Mouse (Mus musculus) spleen, adult 2 months (tissue): ENCODE results near the gene Snrpc. TPM values are rescaled to one million over a fixed set of nuclear protein-coding genes. Genes with fewer than 3 reads are reported as not detected.
A peak's percentile ranks its signal among the peaks of the same experiment; 100 is the strongest.

Experiments
- DNase-seq, 2 experiments: peaks; one replicate each; pipeline versions ENCODE4 v3.0.0 to v3.0.0-alpha.2; 2012 to 2021; ENCODE audit warnings: low spot score in 2 of 2, low read depth in 1 of 2
- H3K27ac ChIP-seq: fragments of 200-500 bp; 2 replicates; pipeline ENCODE4 v1.5.1; 2012; ENCODE audit warnings: low read length, inconsistent platforms; ENCODE audit not compliant: insufficient read depth
- H3K27me3 ChIP-seq: fragments of 200-500 bp; 2 replicates; pipeline ENCODE4 v1.6.1; 2012; ENCODE audit warnings: mild to moderate bottlenecking, moderate library complexity, low read length, inconsistent platforms; ENCODE audit not compliant: control insufficient read depth, insufficient read depth
- H3K36me3 ChIP-seq: fragments of 200-500 bp; 2 replicates; pipeline ENCODE4 v1.6.1; 2012; ENCODE audit warnings: mild to moderate bottlenecking, low read length, inconsistent platforms; ENCODE audit not compliant: control insufficient read depth, insufficient read depth
- H3K4me1 ChIP-seq: fragments of 200-500 bp; 2 replicates; pipeline ENCODE4 v1.6.1; 2011; ENCODE audit warnings: inconsistent platforms; ENCODE audit not compliant: control insufficient read depth, insufficient read depth, insufficient read length
- H3K4me3 ChIP-seq: fragments of 200-500 bp; 2 replicates; pipeline ENCODE4 v1.5.1; 2011; ENCODE audit warnings: mild to moderate bottlenecking, inconsistent platforms; ENCODE audit not compliant: insufficient read depth, insufficient read length; ENCODE audit errors: extremely low read depth
- CTCF ChIP-seq: fragments of 200-500 bp; IDR thresholded peaks from 2 replicates; pipeline ENCODE4 v1.5.1; 2011; ENCODE audit warnings: mild to moderate bottlenecking, inconsistent platforms; ENCODE audit not compliant: insufficient read depth, insufficient read length, insufficient replicate concordance; ENCODE audit errors: extremely low read depth
- POLR2A ChIP-seq: fragments of 200-500 bp; IDR thresholded peaks from 2 replicates; pipeline ENCODE4 v1.6.1; 2011; ENCODE audit warnings: low read depth, low read length, inconsistent platforms
- WGBS: fragments of 180-500 bp; shearing (Covaris S2); methylation state at CpG from one replicate; pipeline ENCODE4 v1.1.7; 2018; 5-methylcytosine and 5-hydroxymethylcytosine counted together
- polyA plus RNA-seq: library from polyadenylated mRNA; depleted of rRNA; stranded (reverse); fragments of >200 nt; gene quantifications from 2 replicates; pipeline ENCODE4 v1.2.3, GENCODE M21; 2012

Gene Snrpc
- polyA plus RNA-seq, 1 experiment: 63.5 TPM

DNA sequence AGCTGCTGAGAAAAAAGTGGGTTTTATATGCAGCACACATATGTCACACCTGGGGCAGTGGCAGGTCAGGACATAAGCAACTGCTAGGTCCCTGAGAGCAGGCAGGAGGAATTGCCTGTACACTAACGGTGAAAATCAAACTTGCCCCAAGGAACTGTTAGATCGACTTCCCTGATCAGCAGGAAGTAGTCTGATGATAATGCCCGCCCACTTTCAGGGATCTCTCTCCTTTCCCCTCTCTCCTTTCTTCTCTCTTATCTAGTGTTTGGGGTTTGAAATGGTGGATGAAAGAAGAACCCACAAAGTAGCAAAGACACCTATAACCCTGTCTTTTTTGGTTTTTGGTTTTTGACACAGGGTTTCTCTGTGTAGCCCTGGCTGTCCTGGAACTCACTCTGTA lies 12.4 kb upstream of the Snrpc start:
- peak in 1 of 2 experiments; percentile 13 for DNase-seq
- 6% methylated on average over 3 of the region's 3 CpGs for WGBS
- no peak for TF ChIP-seq CTCF
- TF ChIP-seq POLR2A: no peak; the same call in 1 of the 2 replicates
- Histone ChIP-seq H3K36me3 (no peaks in the 10 kb centered on the region), H3K27me3 (no peaks in the 10 kb centered on the region), H3K27ac (peak overlapping the region; percentile 95), H3K4me3 (peak overlapping the region; percentile 35; the same call in 1 of the 2 replicates), H3K4me1 (peaks cover 16% of the 10 kb centered on the region; the same call in 1 of the 2 replicates)

DNA sequence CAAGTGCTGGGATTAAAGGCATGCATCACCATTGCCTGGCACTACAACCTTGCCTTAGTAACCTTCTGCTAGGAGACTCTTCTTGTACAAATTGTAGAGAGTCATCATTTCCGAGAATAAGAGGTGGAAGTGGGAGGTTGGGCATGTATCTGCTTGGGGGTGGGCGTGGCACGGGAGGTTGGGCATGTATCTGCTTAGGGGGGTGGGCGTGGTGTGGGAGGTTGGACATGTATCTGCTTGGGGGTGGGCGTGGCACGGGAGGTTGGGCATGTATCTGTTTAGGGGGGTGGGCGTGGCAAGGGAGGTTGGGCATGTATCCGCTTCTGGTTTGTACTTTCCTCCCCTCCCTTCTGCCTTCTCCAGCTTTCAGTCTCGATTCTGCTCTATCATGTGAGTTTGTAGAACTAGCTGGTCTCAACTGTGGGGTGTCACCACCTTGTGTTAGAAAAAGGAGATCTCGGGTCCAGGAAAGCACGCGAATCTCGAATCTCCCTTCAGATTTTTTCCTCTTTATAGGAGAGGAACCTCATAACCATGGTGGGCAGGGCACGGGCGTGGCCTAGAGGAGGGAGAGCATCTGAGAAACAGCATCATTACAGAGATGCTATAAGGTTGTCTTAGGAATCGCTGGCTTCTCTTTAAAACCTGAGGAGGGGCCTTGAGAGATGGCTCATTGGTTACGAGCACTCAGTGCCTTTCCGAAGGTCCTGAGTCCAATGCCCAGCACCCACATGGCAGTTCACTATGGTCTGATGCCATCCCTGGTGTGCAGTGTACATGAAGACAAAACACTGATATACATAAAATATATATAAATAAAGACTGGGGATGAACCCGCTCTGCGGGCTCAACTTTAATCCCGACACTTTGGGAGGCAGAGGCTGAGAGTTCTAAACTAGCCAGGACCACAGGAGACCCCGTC lies 11.7 kb upstream of the Snrpc start:
- 1% methylated on average over 22 of the region's 22 CpGs for WGBS
- Histone ChIP-seq H3K27me3 (no peaks in the 10 kb centered on the region), H3K36me3 (no peaks in the 10 kb centered on the region), H3K27ac (peak overlapping the region; percentile 96), H3K4me1 (peaks cover 14% of the 10 kb centered on the region; the same call in 1 of the 2 replicates), H3K4me3 (peak overlapping the region; percentile 59)
- DNase-seq: peak; percentile 91 to 95
- TF ChIP-seq CTCF (no peak), POLR2A (no peak; the same call in 1 of the 2 replicates)

DNA sequence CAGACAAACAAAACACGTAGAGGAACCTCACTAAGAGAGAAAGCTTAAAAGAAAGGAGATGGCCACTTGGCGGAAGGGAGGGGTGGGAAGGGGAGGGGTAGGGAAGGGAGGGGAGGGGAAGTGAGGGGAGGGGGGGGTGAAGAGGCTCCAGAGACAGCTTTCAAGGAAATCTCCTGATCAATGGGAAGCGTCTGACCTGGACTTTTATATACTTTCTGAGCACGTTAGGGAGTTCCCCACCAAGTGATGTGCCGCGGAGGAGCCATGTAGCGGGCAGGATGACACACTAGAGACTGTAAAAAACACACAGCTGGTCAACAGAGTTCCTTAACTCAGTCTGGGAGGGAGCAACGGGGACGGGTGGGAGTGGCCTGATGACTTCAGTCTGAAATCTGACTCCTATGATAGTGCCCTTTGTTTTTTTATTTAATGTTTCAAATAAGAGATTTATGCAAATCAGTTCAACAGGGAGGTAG lies 11.0 kb upstream of the Snrpc start:
- Histone ChIP-seq H3K27ac (peak overlapping the region; percentile 96), H3K36me3 (no peaks in the 10 kb centered on the region), H3K4me1 (peaks cover 10% of the 10 kb centered on the region; the same call in 1 of the 2 replicates), H3K4me3 (peak overlapping the region; percentile 59; the same call in 1 of the 2 replicates), H3K27me3 (no peaks in the 10 kb centered on the region)
- DNase-seq: peak in 1 of 2 experiments; percentile 50
- no peak for TF ChIP-seq POLR2A
- no peak for TF ChIP-seq CTCF
- WGBS: under 1% methylated on average over 8 of the region's 9 CpGs

DNA sequence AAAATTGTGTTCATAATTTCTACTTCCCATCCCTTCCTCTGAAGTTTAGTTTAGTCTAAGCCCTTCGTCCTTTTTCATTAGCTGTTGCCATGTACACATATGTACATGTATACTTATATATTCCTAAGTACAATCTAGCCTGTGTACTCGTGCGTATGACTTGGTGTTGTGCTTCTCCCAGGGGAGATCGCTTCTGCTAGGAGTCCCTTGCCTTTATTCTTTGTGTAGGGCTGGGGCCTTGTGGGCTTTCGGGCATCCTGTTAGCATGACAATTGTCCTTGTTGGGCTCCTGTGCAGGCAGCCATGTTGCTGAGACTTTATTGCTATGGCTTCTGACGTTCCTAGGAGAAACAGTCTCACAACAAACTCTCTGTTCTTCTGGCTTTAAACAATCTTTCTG lies 10.4 kb upstream of the Snrpc start:
- no peak for DNase-seq
- peak overlapping the region; percentile 56; the same call in 1 of the 2 replicates for H3K27ac ChIP-seq
- H3K4me3 ChIP-seq: no peak overlapping the region
- H3K36me3 ChIP-seq: no peaks in the 10 kb centered on the region
- TF ChIP-seq POLR2A (no peak), CTCF (no peak)
- peaks cover 10% of the 10 kb centered on the region; the same call in 1 of the 2 replicates for H3K4me1 ChIP-seq
- WGBS: 37% methylated on average over 6 of the region's 6 CpGs
- no peaks in the 10 kb centered on the region for H3K27me3 ChIP-seq

DNA sequence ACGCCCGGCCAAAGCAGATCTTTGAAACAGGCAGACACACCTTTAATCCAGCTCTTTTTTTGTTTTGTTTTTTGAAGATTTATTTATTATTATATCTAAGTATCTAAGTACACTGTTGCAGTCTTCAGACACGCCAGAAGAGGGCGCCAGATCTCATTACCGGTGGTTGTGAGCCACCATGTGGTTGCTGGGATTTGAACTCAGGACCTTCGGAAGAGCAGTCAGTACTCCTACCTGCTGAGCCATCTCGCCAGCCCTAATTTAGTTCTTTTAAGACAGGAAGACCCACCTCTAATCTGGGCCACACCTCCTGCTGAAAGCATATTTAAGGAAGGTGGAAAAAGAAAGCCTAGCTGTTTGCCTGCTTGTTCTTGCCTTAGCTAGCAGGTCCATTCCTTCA lies 7.5 kb upstream of the Snrpc start:
- no peak; the same call in 1 of the 2 replicates for TF ChIP-seq CTCF
- peaks cover 6% of the 10 kb centered on the region; the same call in 1 of the 2 replicates for H3K4me1 ChIP-seq
- H3K4me3 ChIP-seq: no peak overlapping the region
- H3K27me3 ChIP-seq: no peaks in the 10 kb centered on the region
- WGBS: 53% methylated on average over 7 of the region's 7 CpGs
- H3K27ac ChIP-seq: no peak overlapping the region
- DNase-seq: peak in 1 of 2 experiments; percentile 30
- H3K36me3 ChIP-seq: no peaks in the 10 kb centered on the region

DNA sequence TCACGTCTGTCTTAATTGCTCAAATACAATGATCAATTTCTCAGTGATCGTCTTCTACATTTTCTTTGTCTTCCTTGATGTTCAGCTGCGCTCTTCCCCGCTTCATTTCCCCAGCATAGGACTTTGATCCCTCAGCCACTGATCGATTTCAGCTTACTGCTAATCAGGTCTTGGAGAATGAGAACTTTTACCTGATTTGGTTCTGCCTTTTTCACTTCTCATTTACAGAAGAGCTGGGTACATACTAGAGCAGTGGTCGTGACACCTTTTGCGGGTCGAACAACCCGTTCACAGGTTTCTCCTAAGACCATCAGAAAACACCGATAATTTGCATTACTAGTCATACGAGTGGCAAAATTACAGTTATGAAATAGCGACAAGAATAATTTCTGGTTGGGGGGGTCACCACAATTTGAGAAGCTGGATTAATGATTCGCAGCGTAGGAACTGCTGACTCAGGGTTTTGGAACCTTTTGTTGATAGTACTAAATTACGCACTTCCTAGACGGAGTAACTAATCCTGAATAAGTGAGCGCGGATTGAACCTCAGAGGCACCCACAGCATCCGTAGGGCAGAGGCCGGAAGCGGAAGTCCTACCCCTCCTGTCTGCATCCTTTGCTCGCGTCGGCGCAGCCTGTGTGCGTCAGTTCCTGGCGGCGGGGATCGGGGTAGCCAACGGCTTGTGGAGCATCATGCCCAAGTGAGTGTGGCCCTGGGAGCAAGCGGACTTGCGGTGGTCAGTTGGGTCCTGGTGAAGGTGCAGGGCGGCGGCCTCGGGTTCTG lies 1.7 kb downstream of the Snrpc start:
- Histone ChIP-seq H3K4me1 (peaks cover 5% of the 10 kb centered on the region; the same call in 1 of the 2 replicates), H3K27ac (peak overlapping the region; percentile 56), H3K36me3 (peaks cover 11% of the 10 kb centered on the region), H3K27me3 (no peaks in the 10 kb centered on the region), H3K4me3 (peak overlapping the region; percentile 87)
- 2% methylated on average over 35 of the region's 35 CpGs for WGBS
- peak; percentile 92 to 95 for DNase-seq
- TF ChIP-seq CTCF (no peak), POLR2A (peak; percentile 38)
